Mouse (Mus musculus): Measurements from ENCODE around the gene Zc3h12d.
"Not testable (repeated sequence)": the region's sequence is repeated elsewhere in the genome, so short reads cannot be mapped to it uniquely, and the experiment has no call there.

Gene Zc3h12d

DNA sequence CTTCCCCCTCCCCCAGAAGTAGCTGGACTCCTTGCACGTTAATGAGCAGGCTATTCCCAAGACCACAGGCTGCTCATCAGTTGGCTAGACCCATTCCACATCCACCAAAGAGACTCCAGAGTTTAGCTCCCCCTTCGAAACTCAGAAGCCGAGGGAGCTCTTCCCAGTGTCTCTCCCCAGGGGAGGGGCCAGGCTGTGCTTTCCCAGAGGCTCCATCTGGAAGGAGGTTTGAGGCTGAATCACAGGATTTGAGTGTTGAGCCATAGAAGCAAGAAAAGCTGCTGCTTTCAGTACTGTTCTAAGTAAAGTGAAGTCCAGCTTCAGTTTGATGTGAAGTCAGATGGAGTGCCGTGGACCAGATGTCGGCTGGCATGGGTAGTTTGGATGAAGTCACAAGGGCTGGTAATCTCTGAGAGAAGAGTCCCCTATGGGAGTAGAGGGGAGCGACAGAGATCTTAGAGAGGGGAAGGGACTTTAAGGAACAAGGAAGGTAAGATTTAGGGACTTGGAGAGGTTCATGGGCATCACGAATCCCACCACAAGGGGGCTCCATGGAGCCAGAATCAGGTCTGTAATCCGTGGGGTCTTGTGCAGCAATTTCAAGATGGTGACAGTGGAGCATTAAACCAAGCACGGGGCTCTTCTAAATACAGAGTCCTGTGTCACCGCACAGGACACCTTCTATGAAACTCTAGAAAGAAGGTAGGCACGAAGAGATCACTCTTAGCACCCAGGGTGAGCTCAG lies 38.5 kb downstream of the Zc3h12d start:
- peak; percentile 77 for DNase-seq (ENCODE audit: low read depth, low spot score)

- no peak for DNase-seq (ENCODE audit: low read depth, low spot score)
These were observed 39.2 kb downstream of the Zc3h12d start for GRCm38 (mm10) chr10:7871381-7872020.

- no peak for DNase-seq (ENCODE audit: low read depth, low spot score)
These were observed 41.9 kb downstream of the Zc3h12d start for GRCm38 (mm10) chr10:7874194-7874593.

DNA sequence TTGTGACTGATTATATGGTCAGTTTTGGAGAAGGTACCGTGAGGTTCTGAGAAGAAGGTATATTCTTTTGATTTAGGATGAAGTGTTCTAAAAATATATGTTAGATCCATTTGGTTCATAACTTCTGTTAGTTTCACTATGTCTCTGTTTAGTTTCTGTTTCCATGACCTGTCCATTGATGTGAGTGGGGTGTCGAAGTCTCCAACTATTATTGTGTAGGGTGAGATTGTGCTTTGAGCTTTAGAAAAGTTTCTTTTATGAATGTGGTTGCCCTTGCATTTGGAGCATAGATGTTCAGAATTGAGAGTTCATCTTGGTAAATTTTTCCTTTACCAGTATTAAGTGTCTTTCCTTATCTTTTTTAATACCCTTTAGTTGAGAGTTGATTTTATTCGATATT lies 48.0 kb downstream of the Zc3h12d start:
- DNase-seq (ENCODE audit: low read depth, low spot score), result not testable (repeated sequence)

- DNase-seq (ENCODE audit: low read depth, low spot score), result no peak
These were observed 49.7 kb downstream of the Zc3h12d start for GRCm38 (mm10) chr10:7881971-7882370.

- peak; percentile 72 for DNase-seq (ENCODE audit: low read depth, low spot score)
These were observed 51.3 kb downstream of the Zc3h12d start for GRCm38 (mm10) chr10:7883524-7883923.

GRCm38 (mm10) chr10:7888256-7888868 lies 56.1 kb downstream of the Zc3h12d start:
- no peak for DNase-seq (ENCODE audit: low read depth, low spot score)

DNA sequence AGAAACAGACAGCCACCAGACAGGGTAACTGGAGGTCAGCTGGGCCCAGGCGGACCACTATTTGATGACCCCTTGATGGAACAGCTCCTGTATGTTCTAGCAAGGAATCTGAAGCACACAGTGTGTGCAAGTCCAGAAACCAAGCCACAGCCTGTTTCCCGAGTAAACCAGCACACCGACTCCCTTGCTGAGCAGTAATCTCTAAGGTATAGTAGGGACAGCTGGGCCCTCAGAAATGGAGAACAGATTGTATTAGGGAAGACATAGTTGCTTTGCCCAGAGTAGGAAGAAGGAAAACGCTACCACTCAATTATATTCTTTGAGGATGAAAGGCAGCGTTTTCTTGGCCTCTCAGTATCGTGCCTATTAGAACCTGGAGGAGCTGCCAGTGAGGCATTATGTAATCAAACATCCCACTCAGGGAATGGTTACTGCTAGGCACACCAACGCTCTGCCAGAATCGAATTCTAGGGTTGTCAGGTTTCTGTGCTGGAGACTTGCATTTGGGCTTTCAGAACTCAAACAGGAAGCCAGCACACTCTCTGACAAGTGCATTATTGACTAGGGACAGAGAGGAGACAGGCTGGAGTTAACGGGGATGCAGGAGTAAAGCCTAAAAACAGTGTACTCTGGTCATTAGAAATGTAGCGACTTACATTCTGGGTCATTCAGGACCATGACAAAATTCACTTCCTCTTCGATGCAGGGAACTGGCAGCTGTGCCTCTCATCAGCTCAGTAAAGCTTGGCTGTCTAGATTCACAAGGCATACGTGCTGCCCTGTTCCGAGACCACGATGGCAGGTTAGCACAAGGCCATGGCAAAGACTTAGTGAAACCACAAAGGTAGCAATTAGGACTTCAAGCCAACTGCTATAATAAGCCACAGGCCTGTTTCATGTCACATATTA lies 68.7 kb downstream of the Zc3h12d start:
- DNase-seq (ENCODE audit: low read depth, low spot score), result no peak

DNA sequence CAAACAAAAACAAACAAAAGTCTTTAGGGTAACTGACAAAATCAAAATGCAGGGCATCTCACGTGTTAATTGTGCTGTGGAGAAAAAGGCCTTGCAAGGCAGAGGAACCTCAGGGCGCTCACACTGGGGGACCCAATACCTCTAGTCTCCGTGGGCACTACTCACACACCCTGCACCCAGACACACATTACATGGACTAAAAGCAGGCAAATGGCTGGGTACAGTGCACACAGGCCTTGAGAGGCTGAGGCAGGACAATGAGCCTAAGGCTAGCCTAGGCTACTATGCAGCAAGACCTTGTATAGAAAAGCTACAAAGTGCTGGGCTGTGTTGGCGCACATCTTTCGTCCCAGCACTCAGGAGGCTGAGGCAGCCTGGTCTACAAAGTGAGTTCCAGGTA lies 71.9 kb downstream of the Zc3h12d start:
- no peak for DNase-seq (ENCODE audit: low read depth, low spot score)

DNA sequence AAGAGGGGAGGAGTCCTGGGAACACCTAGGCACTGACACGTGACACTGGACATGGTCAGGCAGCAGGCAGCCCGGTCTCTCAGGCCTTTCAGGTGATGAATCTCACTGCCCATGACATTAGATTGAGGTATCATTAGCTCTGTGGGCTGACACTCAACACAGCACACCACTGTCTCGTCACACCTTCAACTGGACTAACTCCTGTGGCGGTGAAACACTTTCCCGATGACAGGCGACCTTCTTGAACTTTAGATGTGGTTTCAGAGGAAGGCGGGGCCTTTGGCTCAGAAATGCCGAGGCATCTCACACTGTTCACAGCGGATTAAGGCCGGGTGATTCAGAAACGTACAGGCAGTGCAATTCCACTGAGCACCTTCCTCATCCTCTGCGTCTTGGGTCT lies 74.9 kb downstream of the Zc3h12d start:
- DNase-seq (ENCODE audit: low read depth, low spot score), result no peak

DNA sequence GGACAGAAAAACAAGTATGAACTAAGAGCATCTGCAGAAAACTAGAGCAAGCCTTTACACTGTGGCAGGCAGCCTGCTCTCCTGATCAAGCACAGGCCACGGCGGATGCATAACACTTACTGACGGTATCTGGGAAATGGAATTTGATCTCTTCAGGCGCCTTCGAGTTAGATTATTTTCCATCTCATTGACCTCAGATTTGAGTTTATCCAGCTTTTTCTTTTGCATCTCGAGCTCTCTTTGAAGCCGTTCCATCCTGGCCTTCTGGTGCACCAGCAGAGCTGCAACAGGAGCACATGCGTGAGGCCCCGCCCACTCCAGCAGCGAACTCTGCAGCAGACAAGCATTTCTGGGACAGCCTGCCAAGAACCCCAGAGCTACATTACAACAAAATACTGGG lies 79.0 kb downstream of the Zc3h12d start:
- no peak for DNase-seq (ENCODE audit: low read depth, low spot score)
